Mouse (Mus musculus) embryonic facial prominence, embryonic 11.5 days (tissue): ENCODE measurements around the gene Slco1a6. TPM values are rescaled to one million over a fixed set of nuclear protein-coding genes. Genes with fewer than 3 reads are reported as not detected.
"Not testable (repeated sequence)": the region's sequence is repeated elsewhere in the genome, so short reads cannot be mapped to it uniquely, and the experiment has no call there.

Source experiments
- ATAC-seq: fragments of 200-750 bp; cut with Nextera tagmentation; replicated peaks from 2 replicates; pipeline ENCODE4 v1.8.0; 2017; ENCODE audit warnings: low read depth; ENCODE audit not compliant: insufficient number of reproducible peaks, low FRiP score, low TSS enrichment
- DNase-seq: peaks from one replicate; pipeline ENCODE4 v3.0.0-alpha.2; 2015; ENCODE audit warnings: low spot score
- H3K27ac ChIP-seq: fragments of 300-500 bp; sonication (generic); replicated peaks from 2 replicates; pipeline ENCODE4 v1.5.1; 2014; ENCODE audit warnings: mild to moderate bottlenecking, low read depth, low read length, control low read depth
- H3K27me3 ChIP-seq: fragments of 300-500 bp; sonication (generic); 2 replicates; pipeline ENCODE4 v1.6.1; 2014; ENCODE audit warnings: mild to moderate bottlenecking, low read length, moderate library complexity, mixed read lengths; ENCODE audit not compliant: control insufficient read depth, insufficient read depth
- H3K36me3 ChIP-seq: fragments of 300-500 bp; sonication (generic); replicated peaks from 2 replicates; pipeline ENCODE4 v1.6.1; 2014; ENCODE audit warnings: low read depth, mild to moderate bottlenecking, low read length, moderate library complexity, mixed read lengths; ENCODE audit not compliant: control insufficient read depth, insufficient read depth
- H3K4me1 ChIP-seq: fragments of 300-500 bp; sonication (generic); 2 replicates; pipeline ENCODE4 v1.6.1; 2014; ENCODE audit warnings: low read length, mixed read lengths; ENCODE audit not compliant: control insufficient read depth, insufficient read depth
- H3K4me2 ChIP-seq: fragments of 300-500 bp; sonication (generic); 2 replicates; pipeline ENCODE4 v1.6.1; 2014; ENCODE audit warnings: low read depth, mild to moderate bottlenecking, control low read depth, low read length, moderate library complexity
- H3K4me3 ChIP-seq: fragments of 300-500 bp; sonication (generic); 2 replicates; pipeline ENCODE4 v1.5.1; 2014; ENCODE audit warnings: low read depth, low read length, control low read depth
- H3K9ac ChIP-seq: fragments of 300-500 bp; sonication (generic); replicated peaks from 2 replicates; pipeline ENCODE4 v1.6.1; 2014; ENCODE audit warnings: mild to moderate bottlenecking, control low read depth, low read length
- H3K9me3 ChIP-seq: fragments of 300-500 bp; sonication (generic); replicated peaks from 2 replicates; pipeline ENCODE4 v1.6.1; 2016; ENCODE audit warnings: mild to moderate bottlenecking, low read length, inconsistent platforms, mixed read lengths; ENCODE audit not compliant: control insufficient read depth
- WGBS: fragments of 180-500 bp; shearing (Covaris S2); extraction: QIAGEN DNeasy Blood & Tissue Kit; methylation state at CpG from one replicate; pipeline ENCODE4 v1.1.7; 2014; 5-methylcytosine and 5-hydroxymethylcytosine counted together
- polyA plus RNA-seq: library from polyadenylated mRNA; unstranded; fragments of >200 nt; fragmentation: Nextera tagmentation; extraction: Ambion mirVana; gene quantifications from 2 replicates; pipeline ENCODE4 v1.2.1, GENCODE M21; 2014

Gene Slco1a6
- not detected in 2 replicates for polyA plus RNA-seq

DNA sequence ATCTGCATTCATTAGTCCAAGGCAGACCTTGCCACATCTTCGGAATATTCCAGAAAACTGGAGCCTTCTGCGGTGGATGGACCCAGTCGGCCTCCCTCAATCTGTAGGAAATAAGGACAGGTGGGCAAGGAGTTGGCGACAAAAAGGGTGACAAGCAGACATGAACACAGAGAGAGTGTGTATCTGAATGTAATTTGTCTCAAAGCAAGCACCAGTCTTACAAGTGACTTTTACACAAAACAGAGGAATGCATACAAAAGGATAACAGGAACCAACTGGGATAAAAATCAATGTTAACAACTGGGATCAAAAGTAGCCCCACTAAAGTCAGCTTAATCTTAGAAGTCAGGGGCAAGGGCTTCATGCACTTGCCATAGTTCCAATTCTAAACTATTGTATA is at the start of gene Slco1a6:
Gene Slco1a6 (minus strand): TSS at position 101 of the 400 bp plus-strand sequence.
- Histone ChIP-seq H3K27me3 (no peaks in the 10 kb centered on the region), H3K9me3 (no peaks in the 10 kb centered on the region), H3K4me1 (no peaks in the 10 kb centered on the region), H3K36me3 (no peaks in the 10 kb centered on the region), H3K9ac (no peak within 1 kb of the TSS), H3K4me2 (no peak within 1 kb of the TSS), H3K27ac (no peak within 1 kb of the TSS), H3K4me3 (no peak within 1 kb of the TSS)
- ATAC-seq (no peak), DNase-seq (no peak)
- WGBS, result 87% methylated on average over 4 of the region's 4 CpGs

DNA sequence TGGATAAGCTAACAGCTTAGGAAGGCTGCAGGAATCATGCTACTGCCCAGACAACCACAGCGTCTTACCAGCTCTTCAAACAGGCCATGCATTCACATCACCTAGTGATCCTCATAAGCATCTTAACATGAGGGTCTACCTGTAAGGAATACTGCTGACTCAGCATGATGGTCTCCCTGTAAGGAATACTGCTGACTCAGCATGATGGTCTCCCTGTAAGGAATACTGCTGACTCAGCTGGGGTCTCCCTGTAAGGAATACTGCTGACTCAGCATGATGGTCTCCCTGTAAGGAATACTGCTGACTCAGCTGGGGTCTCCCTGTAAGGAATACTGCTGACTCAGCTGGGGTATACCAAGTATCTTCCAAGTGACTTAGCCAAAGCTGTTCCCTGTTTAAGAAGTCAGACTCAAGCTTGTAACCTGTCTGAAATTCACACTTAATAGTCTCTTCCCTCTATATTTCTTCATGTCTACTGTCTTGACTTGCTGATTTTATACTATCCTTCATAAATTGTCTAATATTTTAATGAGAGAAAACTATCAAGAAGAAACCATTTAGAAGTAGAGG is 42.5 kb upstream of the Slco1a6 start:
- H3K4me3 ChIP-seq, H3K27ac ChIP-seq, DNase-seq, H3K4me1 ChIP-seq, H3K9ac ChIP-seq, H3K27me3 ChIP-seq, H3K9me3 ChIP-seq, H3K36me3 ChIP-seq, ATAC-seq, H3K4me2 ChIP-seq: not testable (repeated sequence)
- WGBS, result 95% methylated on average over 1 of the region's 1 CpGs

DNA sequence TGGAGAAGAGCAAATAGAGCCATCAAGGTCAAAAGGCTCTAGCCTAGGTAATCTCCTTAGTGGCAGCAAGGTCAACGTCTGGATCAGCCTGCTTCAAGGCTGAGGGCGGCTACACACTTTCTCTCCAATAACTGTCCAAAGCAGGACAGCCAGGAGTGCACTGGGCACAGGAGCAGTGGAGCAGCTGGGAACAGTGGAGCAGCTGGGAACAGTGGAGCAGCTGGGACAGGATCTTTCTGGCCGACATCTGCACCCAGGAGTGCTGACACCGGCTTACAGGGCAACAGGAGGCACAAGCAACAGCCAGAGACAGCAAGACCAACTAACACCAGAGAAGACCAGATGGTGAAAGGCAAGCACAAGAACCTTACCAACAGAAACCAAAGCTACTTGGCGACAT is 36.7 kb upstream of the Slco1a6 start:
- Histone ChIP-seq H3K36me3 (no peaks in the 10 kb centered on the region), H3K9me3 (no peaks in the 10 kb centered on the region), H3K4me2 (no peak overlapping the region), H3K27ac (no peak overlapping the region), H3K4me1 (no peaks in the 10 kb centered on the region), H3K9ac (no peak overlapping the region), H3K27me3 (no peaks in the 10 kb centered on the region), H3K4me3 (no peak overlapping the region)
- DNase-seq, result no peak
- 87% methylated on average over 5 of the region's 5 CpGs for WGBS
- no peak for ATAC-seq

DNA sequence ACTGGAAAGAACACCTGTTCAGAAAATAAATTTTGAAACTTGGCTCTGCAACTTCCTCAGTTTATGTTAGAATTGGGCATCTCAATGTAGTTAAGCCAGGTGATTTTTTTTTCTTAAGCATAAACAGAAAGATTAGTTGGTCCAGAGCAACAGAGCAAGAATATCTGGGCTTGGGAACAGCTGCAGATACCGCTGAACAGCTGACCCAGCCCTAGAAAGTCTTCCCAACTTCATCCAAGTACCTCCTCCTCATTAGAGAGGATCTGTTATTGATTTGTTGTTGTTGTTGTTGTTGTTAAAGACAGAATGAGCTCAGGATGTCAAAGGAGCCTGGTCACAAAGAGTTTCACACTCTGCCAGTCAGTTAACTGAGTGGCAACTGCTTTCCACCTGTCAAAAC is 31.1 kb upstream of the Slco1a6 start:
- ATAC-seq, result no peak
- H3K4me3 ChIP-seq, result no peak overlapping the region
- 67% methylated on average over 1 of the region's 1 CpGs for WGBS

DNA sequence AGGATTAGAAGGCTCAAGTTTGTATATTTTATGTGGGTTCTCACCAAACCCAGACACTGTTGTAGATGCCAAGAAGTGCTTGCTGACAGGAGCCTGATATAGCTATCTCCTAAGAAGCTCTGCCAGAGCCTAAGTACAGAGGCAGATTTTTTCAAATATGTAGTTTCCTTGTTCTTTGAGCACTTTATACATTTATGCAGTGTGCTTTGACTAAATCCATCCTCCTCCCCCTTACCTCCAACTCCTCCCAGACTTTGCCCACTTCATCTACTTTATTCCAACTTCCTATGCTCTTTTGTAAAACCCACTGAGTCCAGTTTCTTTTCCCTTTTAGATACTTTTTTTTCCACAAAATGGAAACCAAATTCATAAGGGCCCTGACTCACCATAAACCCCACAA is 11.8 kb upstream of the Slco1a6 start:
- no peaks in the 10 kb centered on the region for H3K36me3 ChIP-seq

More for the DNA sequence above, 31.1 kb upstream of the Slco1a6 start:
- no peaks in the 10 kb centered on the region for H3K4me1 ChIP-seq
- H3K9ac ChIP-seq, result no peak overlapping the region
- DNase-seq, result no peak
- no peaks in the 10 kb centered on the region for H3K27me3 ChIP-seq
- no peak overlapping the region for H3K4me2 ChIP-seq
- H3K36me3 ChIP-seq, result no peaks in the 10 kb centered on the region
- no peak overlapping the region for H3K27ac ChIP-seq
- no peaks in the 10 kb centered on the region for H3K9me3 ChIP-seq

DNA sequence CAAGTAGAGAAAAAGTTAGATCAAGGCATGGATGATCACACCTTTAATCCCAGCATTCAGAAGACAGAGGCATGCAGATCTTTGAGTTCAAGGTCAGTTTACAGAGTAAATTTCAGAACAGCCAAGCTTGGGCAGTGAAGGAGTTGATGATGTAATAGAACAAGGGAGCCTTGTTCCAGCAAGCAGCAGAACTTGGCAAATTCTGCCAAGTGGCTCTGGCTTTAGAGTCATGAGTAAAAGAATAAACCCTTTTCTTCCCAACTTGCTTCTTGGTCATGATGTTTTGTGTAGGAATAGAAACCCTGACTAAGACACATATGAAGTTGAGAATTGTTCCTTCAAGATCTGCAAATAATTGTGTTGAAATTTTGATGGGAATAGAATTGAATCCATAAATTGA is 3.5 kb upstream of the Slco1a6 start:
- ATAC-seq (no peak), DNase-seq (no peak)
- Histone ChIP-seq H3K9me3 (no peaks in the 10 kb centered on the region), H3K27me3 (no peaks in the 10 kb centered on the region), H3K4me1 (no peaks in the 10 kb centered on the region), H3K9ac (no peak overlapping the region), H3K36me3 (no peaks in the 10 kb centered on the region), H3K4me2 (no peak overlapping the region), H3K4me3 (no peak overlapping the region), H3K27ac (no peak overlapping the region)

More for the DNA sequence above, 11.8 kb upstream of the Slco1a6 start:
- Histone ChIP-seq H3K4me3 (no peak overlapping the region), H3K27me3 (no peaks in the 10 kb centered on the region), H3K9ac (no peak overlapping the region), H3K9me3 (no peaks in the 10 kb centered on the region), H3K4me1 (no peaks in the 10 kb centered on the region), H3K27ac (no peak overlapping the region), H3K4me2 (no peak overlapping the region)
- DNase-seq (no peak), ATAC-seq (no peak)

DNA sequence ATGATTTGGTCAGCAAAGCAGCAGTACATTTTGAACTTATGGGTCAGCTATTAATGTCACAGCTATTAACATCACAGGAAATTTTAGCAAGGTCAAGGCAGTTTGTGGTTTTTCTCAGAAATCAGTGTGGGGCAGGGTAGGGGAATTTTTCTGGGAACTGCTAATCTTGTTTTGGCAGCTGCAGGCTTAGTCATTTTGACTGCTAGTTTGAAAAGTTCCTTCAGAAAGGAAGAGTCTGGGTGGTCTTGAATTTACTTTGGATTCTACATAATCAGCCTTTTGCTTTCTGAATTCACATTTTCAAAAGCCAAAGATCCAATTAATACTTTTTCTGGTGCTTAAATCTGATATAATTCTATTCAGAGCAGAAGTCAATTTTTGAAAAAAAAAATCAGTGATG is 1.4 kb upstream of the Slco1a6 start:
- ATAC-seq (no peak), DNase-seq (no peak)

DNA sequence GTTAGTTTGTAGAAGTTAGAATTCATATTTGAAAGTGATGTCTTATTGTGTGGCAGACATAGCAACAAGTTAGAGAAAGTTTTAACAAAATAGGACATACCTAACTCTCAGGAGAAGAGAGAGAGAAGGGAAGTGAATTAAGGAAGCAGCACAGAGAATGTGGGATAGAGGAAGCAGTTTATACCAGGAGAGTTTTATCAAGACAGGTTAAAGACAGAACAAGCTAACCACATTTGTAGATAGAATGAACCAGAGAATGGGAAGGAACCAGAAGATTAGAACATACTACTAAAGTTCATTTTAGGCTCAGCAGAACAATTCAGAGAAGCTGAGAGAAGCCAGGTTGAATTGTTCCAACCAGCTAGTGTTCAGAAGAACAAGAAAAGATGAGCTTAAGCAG is 7.8 kb downstream of the Slco1a6 start:
- Histone ChIP-seq H3K4me2 (no peak overlapping the region), H3K4me3 (no peak overlapping the region), H3K36me3 (no peaks in the 10 kb centered on the region), H3K4me1 (no peaks in the 10 kb centered on the region), H3K9ac (no peak overlapping the region), H3K9me3 (no peaks in the 10 kb centered on the region), H3K27me3 (no peaks in the 10 kb centered on the region), H3K27ac (no peak overlapping the region)
- no peak for ATAC-seq
- DNase-seq, result no peak

More for the DNA sequence above, 1.4 kb upstream of the Slco1a6 start:
- Histone ChIP-seq H3K4me2 (no peak overlapping the region), H3K36me3 (no peaks in the 10 kb centered on the region), H3K9me3 (no peaks in the 10 kb centered on the region), H3K4me1 (no peaks in the 10 kb centered on the region), H3K4me3 (no peak overlapping the region), H3K9ac (no peak overlapping the region), H3K27me3 (no peaks in the 10 kb centered on the region), H3K27ac (no peak overlapping the region)
